Mouse (Mus musculus): ENCODE measurements at regions not wholly inside any gene's neighbourhood (a gene's known extent, or its start where the extent isn't known, plus 50 kb on each side); places are given as distances from the start of the nearest gene placed in this dataset.

DNA sequence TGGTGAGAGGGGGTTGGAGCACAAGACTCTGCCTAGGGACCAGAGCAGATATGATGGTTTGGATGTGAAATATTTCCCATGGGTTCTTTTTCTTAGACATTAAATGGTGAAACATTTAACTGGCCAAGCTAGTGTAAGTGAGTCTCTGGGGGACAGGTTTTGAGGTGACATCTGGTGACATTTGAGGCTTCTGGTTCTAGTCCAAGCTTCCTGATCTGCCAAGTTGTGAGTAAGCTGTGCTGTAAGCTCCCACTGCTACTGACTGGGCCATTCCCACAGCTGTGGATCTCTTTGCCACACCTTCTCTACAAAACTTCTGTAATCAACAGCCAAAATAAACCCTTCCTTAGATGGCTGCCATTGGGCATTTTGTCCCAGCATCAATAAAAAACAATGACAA lies 264.4 kb downstream of the Cbln1 start:
- in situ Hi-C loops (cut with MboI, MseI), result loop anchor here in 1 of 2 experiments (25.0 kb wide), 1 partner anchor 1846 kb away; no protein-coding TSS in a partner anchor

DNA sequence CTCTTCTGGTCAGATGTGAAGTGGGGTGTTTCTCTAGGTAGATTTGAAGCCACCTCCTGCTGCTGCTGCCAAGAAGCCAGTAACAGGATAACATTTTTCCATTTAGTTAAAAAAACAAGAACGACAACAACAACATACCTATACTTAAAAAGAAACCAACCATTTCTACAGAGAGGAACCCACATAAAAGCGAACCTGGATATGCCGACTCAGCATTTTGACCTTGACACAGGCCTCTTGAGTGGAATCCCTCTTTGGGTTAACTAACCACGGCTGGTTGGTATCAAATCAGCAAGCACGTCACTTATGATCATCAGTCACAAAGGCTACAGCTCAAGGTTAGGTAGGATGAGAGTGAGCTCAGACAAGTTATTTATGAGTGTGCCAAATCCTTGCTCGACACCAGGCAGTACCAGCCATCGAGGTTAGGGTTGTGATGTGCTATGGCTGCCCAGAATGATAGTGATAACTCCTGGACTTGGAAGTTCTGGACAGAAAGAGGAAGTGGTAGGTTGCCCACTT lies 269.7 kb downstream of the Cbln1 start:
- in situ Hi-C loops (cut with MboI, MseI), result loop anchor here in 1 of 2 experiments (25.0 kb wide), 1 partner anchor 1840 kb away; no protein-coding TSS in a partner anchor

DNA sequence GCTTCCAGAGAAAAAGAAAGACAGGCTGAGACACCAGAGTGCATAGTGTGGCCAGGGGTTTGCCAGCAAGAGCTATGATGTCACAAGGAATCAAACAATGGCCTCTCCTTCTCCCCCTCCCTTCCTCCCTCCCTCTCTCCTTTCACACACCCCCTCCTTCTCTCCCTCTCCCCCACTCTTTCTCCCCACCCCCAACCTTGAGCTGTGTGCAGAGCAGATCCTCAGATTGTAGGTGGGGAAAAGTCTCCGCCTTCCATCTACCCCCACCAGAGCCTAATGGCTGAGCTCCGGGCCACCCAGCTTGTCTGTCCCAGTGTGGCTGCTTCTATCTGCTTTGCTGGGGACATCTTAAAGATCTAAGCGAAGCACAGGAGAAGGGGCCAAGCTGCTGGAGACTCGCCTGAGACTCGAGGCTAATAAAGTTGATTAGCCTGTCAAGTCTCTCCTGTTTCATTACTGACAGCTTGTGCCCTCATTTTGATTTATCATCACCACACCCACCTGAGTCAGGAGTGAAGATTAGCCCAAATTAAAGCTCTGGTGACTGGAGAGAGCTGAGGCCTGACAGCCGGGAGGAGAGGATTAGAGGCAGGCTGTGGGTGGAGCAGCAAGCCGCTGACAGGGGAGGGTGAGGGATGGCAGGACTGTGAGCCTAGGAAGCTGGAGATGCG lies 272.8 kb downstream of the Cbln1 start:
- in situ Hi-C loops (cut with MboI, MseI), result loop anchor here in 1 of 2 experiments (25.0 kb wide), 1 partner anchor 1837 kb away; no protein-coding TSS in a partner anchor

DNA sequence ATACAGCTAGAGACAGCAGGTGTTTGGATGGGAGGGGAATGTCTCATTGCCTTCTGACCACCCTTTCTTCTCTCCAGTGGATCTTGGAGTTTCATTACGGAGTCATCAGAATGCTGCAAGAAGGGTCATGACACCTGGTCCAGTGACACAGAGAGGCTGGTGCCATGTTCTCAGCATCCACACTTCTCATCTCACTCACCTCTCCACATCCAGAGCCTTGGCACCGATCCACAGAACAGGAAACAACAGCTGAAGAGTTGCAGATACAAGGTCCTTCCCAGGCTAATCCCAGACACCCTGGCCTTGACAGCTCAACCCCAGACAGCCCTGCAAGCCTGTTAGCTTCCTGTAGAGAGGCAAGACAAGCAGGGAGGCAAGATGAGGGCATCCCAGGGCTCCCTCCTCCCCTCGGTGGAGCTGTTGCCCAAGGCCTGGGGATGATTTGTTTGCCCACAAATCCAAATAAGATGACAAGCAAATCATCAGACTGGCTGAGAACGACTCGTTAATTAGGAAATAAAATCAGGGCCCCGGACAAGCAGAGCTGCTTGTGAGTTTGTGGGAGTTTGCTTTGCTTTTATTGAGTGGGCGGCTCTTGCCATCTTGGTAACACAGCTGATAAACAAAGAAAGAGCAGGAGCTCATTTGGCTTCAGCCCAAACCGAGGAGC lies 274.4 kb downstream of the Cbln1 start:
- in situ Hi-C loops (cut with MboI, MseI), result no loop called here

DNA sequence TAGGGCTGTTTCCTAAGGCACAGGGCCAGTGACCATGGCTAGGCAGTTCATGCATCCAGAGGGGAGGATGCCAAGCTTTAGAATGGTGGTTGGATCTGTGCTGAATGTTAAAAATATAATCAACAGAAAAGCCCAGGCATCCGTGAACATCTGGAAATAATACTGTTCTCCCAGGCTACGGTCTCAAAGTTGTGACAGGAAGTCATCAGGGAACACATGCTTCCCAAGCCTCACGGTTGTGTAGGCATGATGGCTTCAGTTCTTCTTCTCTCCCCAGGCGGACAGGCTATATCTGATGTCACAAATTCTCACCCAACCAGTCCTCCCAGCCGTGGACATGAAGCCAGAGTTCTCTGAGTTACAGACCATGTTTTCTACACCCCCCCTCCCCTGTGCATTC lies 275.4 kb downstream of the Cbln1 start:
- in situ Hi-C loops (cut with MboI, MseI), result no loop called here

DNA sequence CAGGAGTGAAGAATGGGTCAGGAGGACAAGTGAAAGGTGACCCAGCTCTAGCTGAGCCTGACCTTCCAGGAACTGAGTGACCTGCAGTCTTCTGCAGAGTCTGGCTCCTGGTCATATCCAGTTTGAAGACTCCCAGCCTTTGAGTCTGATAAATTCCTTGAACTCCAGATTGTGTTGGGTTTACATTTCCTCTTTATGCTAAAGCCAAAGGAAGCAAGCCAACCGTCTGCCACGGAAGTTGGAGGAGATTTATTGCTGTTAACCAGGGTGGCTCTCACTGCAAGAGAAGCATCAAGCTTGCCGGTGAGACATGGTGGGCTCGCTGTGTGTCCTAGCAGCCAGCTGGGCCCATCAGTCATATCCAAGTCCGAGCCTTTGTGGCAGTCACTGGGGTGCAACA lies 276.4 kb downstream of the Cbln1 start:
- in situ Hi-C loops (cut with MboI, MseI), result no loop called here

DNA sequence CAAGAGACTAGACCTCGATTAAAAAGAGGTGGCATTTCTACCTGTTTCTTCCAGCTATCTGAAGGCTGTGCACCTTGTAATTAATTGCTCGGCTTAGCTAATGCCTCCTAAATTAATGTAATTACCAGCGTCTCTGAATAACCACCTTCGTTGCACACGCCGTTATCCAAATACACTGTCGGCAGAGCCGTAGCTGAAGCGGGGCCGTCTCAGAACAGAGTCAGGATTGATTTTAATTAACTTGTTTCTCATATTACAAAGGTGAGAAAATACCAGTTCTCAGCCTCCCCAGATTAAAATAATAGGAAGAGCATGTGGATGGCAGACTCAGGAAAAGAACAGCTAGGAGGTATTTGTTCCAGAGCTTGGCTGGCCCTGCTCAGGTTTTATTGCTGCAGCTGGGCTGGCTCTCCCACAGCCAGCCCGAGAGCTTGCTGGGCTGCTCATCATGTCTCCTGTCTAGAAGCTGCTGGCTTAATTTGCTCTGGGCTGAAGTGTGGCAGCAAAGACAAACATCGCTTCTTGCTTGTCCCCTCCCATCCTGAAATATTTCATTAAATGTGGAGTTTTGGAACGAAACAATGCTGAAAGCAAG lies 282.5 kb downstream of the Cbln1 start:
- in situ Hi-C loops (cut with MboI, MseI), result loop anchor here in 1 of 2 experiments (5.0 kb wide), 1 partner anchor 653 kb away; no protein-coding TSS in a partner anchor

DNA sequence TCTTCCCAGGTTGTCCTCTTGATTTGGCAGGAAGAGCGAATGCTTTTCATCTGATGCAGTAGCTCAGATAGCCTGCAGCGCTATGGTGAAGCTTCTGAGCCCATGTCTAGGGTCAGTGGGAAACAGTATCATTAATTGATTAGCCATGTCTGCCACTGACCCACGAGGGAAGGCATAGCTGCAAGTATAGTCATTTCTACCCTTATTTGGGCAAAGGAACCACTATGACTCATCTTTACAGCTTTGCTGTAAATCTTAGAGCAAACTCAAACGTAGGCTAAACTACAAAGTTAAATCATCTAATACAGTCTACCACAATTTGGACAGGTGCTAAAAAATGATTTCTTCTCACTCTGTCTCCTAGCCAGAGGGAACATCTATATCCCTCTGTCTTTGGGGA lies 289.5 kb downstream of the Cbln1 start:
- in situ Hi-C loops (cut with MboI, MseI), result no loop called here

DNA sequence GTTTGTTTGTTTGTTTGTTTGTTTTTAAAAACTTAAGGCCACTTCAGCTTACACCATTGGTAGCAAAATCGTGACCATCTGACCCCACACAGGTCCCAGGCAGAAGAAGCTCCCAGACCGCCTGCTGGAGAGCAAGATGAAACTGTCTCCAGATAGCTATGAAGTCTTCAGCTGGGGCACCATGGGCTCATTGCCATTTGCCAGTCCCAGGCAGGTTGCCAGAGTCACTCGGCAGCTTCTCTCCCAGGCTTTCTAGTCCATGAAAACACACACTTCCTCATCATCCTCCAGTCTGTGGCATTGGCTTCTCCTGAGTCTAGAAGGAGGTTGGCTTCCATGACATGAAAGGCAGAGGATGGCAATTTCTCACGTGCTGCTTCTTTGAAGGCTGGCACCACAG lies 293.5 kb upstream of the N4bp1 start:
- in situ Hi-C loops (cut with MboI, MseI), result no loop called here

DNA sequence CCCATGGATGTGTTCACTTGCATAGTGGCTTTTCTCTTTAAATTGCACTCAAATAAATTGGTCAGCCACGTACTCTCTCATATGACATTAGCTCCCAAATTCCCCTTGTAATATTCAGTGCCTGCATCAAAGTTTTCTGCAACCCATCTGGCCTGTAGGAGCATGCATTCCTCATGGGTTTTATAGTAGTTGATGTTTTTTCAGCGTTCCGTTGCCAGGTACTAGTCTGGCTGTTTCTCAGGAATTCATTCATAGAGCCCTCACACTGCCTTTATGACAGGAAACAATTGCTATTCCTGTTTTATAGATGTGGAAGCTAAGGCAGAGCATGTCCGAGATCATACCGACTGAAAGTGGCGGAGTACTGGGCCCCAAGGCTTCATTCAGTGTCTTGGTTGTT lies 292.6 kb upstream of the N4bp1 start:
- in situ Hi-C loops (cut with MboI, MseI), result no loop called here

DNA sequence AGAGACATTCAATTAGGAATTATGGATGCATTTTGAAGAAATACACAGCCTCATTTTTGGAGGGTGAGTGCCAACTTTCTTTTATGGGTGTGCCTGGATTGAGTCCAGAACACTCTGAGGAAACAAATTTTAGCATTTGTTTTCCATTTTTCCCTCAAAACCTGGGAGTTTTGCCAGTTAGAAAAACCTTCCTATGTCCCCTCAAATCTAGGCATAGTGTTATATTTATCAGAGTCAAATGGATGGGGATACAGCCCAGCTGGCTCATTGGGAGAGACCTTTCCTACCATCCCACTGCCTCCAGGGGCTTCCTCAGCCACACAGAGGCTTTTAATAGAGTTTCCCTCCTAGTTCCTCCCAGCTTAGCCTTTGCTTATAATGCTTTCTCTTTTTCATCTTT lies 290.0 kb upstream of the N4bp1 start:
- in situ Hi-C loops (cut with MboI, MseI), result no loop called here

DNA sequence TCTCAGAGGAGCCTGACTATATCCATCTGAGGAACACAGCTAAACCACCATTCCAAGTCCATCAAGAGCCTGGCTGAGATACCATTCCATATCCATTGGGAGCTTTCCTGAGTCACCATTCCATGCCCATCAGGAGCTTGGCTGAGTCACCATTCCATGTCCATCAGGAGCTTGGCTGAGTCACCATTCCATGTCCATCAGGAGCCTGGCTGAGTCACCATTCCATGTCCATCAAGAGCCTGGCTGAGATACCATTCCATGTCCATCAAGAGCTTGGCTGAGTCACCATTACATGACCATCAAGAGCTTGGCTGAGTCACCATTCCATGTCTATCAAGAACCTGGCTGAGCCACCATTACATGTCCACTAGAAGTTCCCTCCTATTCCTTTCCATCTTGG lies 288.7 kb upstream of the N4bp1 start:
- in situ Hi-C loops (cut with MboI, MseI), result no loop called here

DNA sequence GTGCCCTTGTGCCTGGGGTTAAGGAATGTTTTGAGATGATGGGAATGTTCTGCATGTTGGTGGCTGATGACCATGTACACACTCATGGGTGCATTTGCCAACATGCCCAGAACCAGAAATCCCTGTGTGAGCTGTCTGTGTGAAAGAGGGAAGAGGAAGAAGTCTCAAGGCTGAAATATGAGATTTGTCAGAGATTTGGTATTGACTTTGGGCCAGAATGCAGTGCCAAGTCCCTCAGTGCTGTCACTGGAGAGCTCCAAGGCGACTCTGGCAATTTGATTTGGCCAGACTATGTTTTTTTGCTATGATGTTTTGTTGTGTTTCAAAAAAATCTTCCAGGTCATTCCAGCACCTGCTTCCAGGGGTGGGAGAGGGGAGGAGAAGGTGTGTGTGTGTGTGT lies 281.7 kb upstream of the N4bp1 start:
- in situ Hi-C loops (cut with MboI, MseI), result no loop called here

DNA sequence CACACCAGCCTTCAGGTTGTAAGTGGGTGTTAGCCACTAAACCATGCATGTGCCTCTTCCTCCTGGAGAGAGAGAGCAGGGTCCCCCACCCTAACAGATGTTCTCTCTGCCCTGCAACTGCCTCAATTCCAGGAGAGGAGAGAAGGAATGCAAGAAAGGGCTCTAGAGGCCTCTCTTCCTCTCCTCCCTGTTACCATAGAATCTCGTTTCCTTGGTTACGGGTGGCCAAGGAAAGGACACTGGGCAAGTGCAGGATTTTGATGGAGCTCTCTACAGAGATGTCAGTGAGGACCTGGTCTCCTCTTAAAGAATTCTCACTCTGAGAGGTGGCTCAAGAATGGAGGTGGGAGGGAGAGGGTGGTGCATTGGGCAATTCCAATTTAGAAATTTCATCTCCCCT lies 275.4 kb upstream of the N4bp1 start:
- in situ Hi-C loops (cut with MboI, MseI), result no loop called here

DNA sequence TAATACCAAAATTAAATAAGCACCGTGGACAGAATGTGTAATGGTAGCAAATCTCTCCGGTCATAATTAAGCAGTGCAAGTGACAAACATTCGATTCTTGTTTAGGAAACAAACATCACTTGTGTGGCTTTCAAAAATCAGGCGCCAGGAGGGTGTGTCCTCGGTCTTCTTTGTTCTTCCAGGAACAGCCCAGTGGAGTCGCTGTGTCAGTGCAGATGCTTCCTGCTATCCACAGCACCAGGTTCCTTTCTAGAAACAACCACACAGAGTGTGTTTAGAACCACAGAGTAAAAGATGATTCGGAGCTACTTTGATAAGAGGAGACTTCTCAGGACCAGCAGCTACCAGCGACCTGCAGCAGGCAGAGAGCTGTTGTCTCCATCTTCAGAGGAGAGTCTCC lies 273.3 kb upstream of the N4bp1 start:
- in situ Hi-C loops (cut with MboI, MseI), result no loop called here

DNA sequence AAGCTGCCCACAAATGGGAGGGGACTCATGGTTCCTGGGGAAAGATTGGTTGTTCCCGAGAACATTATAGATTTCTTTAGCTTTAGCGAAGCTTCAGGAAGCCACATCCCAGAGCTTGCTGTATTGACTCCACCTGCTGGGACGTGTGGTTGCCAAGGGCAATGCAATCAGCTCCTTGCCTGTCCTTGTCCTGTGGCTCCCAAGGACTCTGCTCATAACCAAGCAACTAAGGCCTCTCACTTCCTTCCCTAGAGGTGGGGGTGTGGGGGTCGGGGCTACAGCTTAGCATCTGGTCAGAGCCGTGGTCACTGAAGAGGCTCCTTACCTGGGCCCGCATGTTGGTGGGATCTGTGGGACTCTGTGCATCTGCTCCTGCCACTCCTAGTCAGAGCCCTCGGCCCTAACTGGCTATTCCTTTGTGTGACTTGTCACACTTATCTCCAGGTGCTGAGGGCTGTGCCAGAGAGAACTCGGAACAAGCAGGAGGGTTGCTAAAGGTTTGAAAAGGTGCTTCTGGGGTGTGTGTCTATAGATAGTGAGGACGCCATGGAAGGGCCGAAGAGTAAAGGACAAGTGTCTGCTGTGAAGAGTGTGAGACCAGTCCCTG lies 270.9 kb upstream of the N4bp1 start:
- in situ Hi-C loops (cut with MboI, MseI), result no loop called here

DNA sequence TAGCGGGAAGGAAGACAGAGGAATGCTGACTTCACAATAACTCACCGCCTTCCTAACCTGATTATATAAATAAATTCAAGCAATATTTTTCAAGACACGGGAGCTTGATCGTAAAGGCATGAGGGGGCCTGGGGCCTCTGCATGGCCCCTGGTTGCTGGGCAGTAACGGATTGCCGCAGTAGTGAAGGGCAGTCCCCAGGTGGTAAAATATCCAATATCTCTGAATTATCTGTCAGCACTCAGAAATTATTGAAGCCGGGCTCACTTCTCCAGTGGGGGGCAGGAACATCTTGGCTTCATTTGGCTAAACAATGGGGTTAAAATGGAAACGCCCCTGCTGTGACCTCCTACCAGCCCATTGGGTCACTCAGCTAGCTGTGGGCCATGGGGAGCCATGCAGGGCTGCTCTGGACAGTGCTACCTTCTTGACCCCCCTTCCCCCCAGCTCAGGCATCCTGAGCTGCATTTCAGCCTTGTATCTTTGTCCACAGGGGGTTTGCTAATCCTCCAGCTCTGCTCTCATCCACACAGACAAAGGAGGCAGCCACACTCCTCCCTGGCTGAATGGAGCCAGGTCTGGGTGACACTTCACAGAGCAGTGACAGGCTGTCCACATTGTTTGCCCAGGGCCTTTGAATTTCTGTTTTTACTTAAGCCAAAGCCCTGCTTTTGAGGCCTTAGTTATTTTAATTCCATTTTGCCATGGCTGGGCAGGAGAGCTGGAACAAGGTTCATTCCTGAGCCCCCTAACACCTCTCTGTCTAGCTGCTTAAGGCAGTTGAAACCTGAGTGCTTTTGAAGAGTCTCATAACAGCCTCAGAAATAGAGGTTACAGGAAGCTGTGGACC lies 267.2 kb upstream of the N4bp1 start:
- in situ Hi-C loops (cut with MboI, MseI), result no loop called here

DNA sequence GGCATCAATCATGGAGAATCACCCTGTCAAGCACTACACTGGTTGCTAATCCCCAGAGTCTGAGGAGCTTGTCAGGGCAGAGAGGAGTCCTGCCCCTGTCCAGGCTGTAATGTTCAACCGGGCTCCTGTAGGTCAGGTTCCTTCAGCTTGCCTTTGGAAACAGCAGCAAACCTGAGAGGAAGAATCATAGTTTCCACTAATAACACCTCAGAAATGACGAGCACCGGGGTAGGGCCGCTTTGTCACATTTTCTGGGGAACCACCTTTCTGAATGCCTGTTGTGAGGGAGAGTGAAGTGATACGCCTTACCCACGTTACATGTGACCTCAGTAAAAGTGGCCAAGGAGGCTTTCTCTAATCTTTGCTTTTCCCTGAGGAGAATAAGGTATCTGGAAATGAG lies 263.8 kb upstream of the N4bp1 start:
- in situ Hi-C loops (cut with MboI, MseI), result no loop called here

DNA sequence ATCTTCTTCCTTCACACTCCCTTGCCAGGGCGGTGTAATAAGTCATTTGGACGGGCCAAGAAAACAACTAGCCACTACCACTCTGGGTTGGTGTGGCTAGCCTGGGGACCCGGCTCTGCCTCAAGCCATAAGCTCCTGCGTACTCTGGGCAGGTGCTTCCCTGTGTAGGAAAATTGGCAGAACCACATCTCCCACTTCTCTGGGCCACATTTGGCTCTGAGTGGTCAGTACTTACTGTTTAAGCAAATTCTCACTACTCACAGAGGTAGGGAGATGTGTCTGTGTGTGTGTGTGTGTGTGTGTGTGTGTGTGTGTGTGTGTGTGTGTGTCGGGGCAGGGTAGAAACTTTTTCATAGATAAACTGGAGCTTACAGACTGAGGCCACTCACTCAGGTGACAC lies 262.6 kb upstream of the N4bp1 start:
- in situ Hi-C loops (cut with MboI, MseI), result no loop called here

DNA sequence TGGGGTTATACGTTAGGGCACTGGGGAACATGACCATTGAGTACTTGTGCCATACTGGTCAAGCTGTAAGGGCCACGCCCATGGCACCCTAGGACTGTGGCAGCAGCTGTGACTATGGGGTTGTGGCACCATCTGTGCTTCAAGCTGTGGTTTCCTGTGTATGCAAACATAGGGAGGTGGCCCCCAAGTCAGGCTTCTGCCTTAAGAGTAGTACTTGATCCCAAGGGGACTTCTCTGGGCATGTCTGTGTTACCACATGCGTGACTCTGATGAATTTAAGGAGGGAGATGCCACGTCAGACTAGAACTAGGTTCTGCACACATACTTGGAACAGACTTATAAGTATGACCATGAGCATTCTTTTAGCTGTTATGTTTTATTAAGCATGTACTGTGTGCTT lies 252.4 kb upstream of the N4bp1 start:
- in situ Hi-C loops (cut with MboI, MseI), result no loop called here

DNA sequence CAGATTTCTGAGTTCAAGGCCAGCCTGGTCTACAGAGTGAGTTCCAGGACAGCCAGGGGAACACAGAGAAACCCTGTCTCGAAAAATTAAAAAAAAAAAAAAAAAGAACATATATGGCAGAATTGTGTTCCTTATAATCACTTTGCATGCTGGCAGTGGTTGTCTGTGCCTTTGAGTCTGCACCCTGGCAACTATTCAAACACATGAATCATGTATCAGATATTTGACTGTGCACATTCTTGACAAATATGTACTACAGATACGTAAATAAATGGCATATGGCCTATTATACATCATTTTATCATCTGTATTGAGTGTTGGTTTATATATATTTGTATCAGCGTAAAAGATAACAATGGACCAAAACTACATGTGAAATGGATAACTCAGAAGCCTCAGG lies 246.7 kb upstream of the N4bp1 start:
- in situ Hi-C loops (cut with MboI, MseI), result no loop called here

Measured in T-helper 17 cell (primary cell).